Mouse (Mus musculus) cerebellum, adult 18-20 months (tissue): ENCODE data around the gene Klf13.
A peak's percentile ranks its signal among the peaks of the same experiment; 100 is the strongest.

ENCODE experiments used
- DNase-seq, 2 experiments: peaks; one replicate each; pipeline ENCODE4 v3.0.0; 2021

Gene Klf13

GRCm38 (mm10) chr7:63879583-63879982 is 59.1 kb downstream of the Klf13 start:
- peak in 1 of 2 experiments; percentile 62 for DNase-seq

- DNase-seq = no peak
These were observed 61.1 kb downstream of the Klf13 start for GRCm38 (mm10) chr7:63877610-63878009.

GRCm38 (mm10) chr7:63876640-63877039 is 62.1 kb downstream of the Klf13 start:
- DNase-seq = no peak

GRCm38 (mm10) chr7:63875686-63876085 is 63.0 kb downstream of the Klf13 start:
- no peak for DNase-seq

GRCm38 (mm10) chr7:63873880-63874279 is 64.8 kb downstream of the Klf13 start:
- no peak for DNase-seq

- no peak for DNase-seq
These were observed 67.0 kb downstream of the Klf13 start for GRCm38 (mm10) chr7:63871698-63872097.

- no peak for DNase-seq
These were observed 70.3 kb downstream of the Klf13 start for GRCm38 (mm10) chr7:63868356-63868918.

GRCm38 (mm10) chr7:63865911-63866310 is 72.8 kb downstream of the Klf13 start:
- DNase-seq = peak in 1 of 2 experiments; percentile 2

- DNase-seq = peak in 1 of 2 experiments; percentile 2
These were observed 75.7 kb downstream of the Klf13 start for GRCm38 (mm10) chr7:63863046-63863445.

- DNase-seq = no peak
These were observed 77.6 kb downstream of the Klf13 start for GRCm38 (mm10) chr7:63861123-63861522.

- peak; percentile 85 to 86 for DNase-seq
These were observed 80.1 kb downstream of the Klf13 start for GRCm38 (mm10) chr7:63858571-63859152.

GRCm38 (mm10) chr7:63857771-63858417 is 80.8 kb downstream of the Klf13 start:
- no peak for DNase-seq

GRCm38 (mm10) chr7:63855283-63855682 is 83.4 kb downstream of the Klf13 start:
- peak; percentile 65 to 74 for DNase-seq

GRCm38 (mm10) chr7:63851841-63852533 is 86.7 kb downstream of the Klf13 start:
- peak; percentile 91 to 95 for DNase-seq
